Mouse (Mus musculus): ENCODE measurements around the gene Kpna4. TPM values are rescaled to one million over a fixed set of nuclear protein-coding genes. Genes with fewer than 3 reads are reported as not detected.

Gene Kpna4
- total RNA-seq, 2 experiments from 2014 or later: 64.1 to 71.1 TPM

Other genes with a start within 250 kb of the Kpna4 start
- gene Ift80, start 122.5 kb downstream of the Kpna4 start, total RNA-seq (2021): 10 to 100 TPM; 20.3 to 30.3 TPM
- gene Smc4, start 122.4 kb downstream of the Kpna4 start, total RNA-seq (2021): 10 to 100 TPM; 34.1 to 38.1 TPM
- gene Trim59, start 82.4 kb downstream of the Kpna4 start, total RNA-seq (2021): 1 to 10 TPM; 6.0 to 8.2 TPM
- gene Arl14, start 95.3 kb upstream of the Kpna4 start, total RNA-seq (2021): not detected
- gene Ppm1l, start 189.7 kb upstream of the Kpna4 start, total RNA-seq (2021): 10 to 100 TPM; 13.5 to 15.9 TPM